Mouse (Mus musculus) heart, postnatal 0 days (tissue): ENCODE measurements at regions not wholly inside any gene's neighbourhood (a gene's known extent, or its start where the extent isn't known, plus 50 kb on each side); places are given as distances from the start of the nearest gene placed in this dataset.

ENCODE experiments used
- ATAC-seq: fragments of 200-750 bp; cut with Nextera tagmentation; 2 replicates; pipeline ENCODE4 v1.8.0; 2017; ENCODE audit warnings: low read depth, moderate number of reproducible peaks, moderate library complexity; ENCODE audit not compliant: insufficient read depth
- DNase-seq: peaks from one replicate; pipeline ENCODE4 v3.0.0-alpha.2; 2016; ENCODE audit warnings: low spot score
- H3K27ac ChIP-seq: fragments of 300-500 bp; sonication (generic); 2 replicates; pipeline ENCODE4 v1.5.1; 2014; ENCODE audit warnings: low read depth, mild to moderate bottlenecking
- H3K27me3 ChIP-seq: fragments of 300-500 bp; sonication (generic); 2 replicates; pipeline ENCODE4 v1.6.1; 2014; ENCODE audit warnings: low read length, mixed read lengths; ENCODE audit not compliant: control insufficient read depth, insufficient read depth
- H3K36me3 ChIP-seq: fragments of 300-500 bp; sonication (generic); replicated peaks from 2 replicates; pipeline ENCODE4 v1.6.1; 2014; ENCODE audit warnings: low read length, mixed read lengths; ENCODE audit not compliant: control insufficient read depth, insufficient read depth
- H3K4me1 ChIP-seq: fragments of 300-500 bp; sonication (generic); 2 replicates; pipeline ENCODE4 v1.6.1; 2014; ENCODE audit warnings: antibody characterized with exemption; ENCODE audit not compliant: control insufficient read depth, insufficient read depth
- H3K4me2 ChIP-seq: fragments of 300-500 bp; sonication (generic); 2 replicates; pipeline ENCODE4 v1.6.1; 2014; ENCODE audit warnings: low read depth, mild to moderate bottlenecking, low read length, moderate library complexity
- H3K4me3 ChIP-seq: fragments of 300-500 bp; sonication (generic); 2 replicates; pipeline ENCODE4 v1.5.1; 2014; ENCODE audit warnings: low read depth, low read length
- H3K9ac ChIP-seq: fragments of 300-500 bp; sonication (generic); replicated peaks from 2 replicates; pipeline ENCODE4 v1.6.1; 2014; ENCODE audit warnings: low read depth, low read length, mixed read lengths
- H3K9me3 ChIP-seq: fragments of 300-500 bp; sonication (generic); replicated peaks from 2 replicates; pipeline ENCODE4 v1.6.1; 2016; ENCODE audit warnings: low read length; ENCODE audit not compliant: control insufficient read depth
- CTCF ChIP-seq: IDR thresholded peaks from 2 replicates; pipeline ENCODE4 v1.5.1; 2016; ENCODE audit warnings: antibody characterized with exemption, control low read depth, low read depth
- EP300 ChIP-seq: IDR thresholded peaks from 2 replicates; pipeline ENCODE4 v1.6.1; 2016; ENCODE audit warnings: antibody characterized with exemption, low read depth
- WGBS: fragments of 180-500 bp; shearing (Covaris S2); extraction: QIAGEN DNeasy Blood & Tissue Kit; methylation state at CpG from one replicate; pipeline ENCODE4 v1.1.7; 2014; 5-methylcytosine and 5-hydroxymethylcytosine counted together

DNA sequence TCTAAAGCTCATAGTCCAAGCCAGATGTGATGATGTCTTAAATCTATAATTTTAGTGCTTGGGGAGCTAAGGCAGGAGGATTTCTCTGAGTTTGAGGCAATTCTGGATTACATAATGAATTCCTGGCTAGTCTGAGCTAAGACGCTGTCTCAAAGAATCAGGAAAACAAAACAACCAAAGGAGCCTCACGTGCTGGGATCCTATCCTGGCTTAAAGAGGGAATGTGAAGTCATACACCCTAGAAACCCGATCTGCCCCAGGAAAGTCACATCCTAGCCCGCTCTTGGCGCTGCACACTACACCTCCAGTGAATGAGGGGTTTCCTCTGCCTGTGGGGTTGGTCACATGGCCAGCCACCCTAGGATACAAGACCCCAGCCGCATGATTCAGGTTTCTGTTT is 211.2 kb downstream of the Glrx3 start:
- DNase-seq, result no peak
- no peak for ATAC-seq

GRCm38 (mm10) chr7:137649650-137650049 is 212.2 kb downstream of the Glrx3 start:
- Histone ChIP-seq H3K4me1 (no peaks in the 10 kb centered on the region), H3K9me3 (no peaks in the 10 kb centered on the region), H3K27ac (no peak overlapping the region), H3K9ac (no peak overlapping the region), H3K27me3 (no peaks in the 10 kb centered on the region), H3K36me3 (no peaks in the 10 kb centered on the region), H3K4me2 (no peak overlapping the region), H3K4me3 (no peak overlapping the region)
- no peak for ATAC-seq
- TF ChIP-seq CTCF (no peak), EP300 (no peak)
- 74% methylated on average over 6 of the region's 6 CpGs for WGBS
- DNase-seq, result no peak

More for the DNA sequence above, 211.2 kb downstream of the Glrx3 start:
- no peaks in the 10 kb centered on the region for H3K36me3 ChIP-seq
- no peaks in the 10 kb centered on the region for H3K27me3 ChIP-seq
- H3K4me3 ChIP-seq, result no peak overlapping the region
- no peak overlapping the region for H3K9ac ChIP-seq
- no peaks in the 10 kb centered on the region for H3K9me3 ChIP-seq
- no peaks in the 10 kb centered on the region for H3K4me1 ChIP-seq
- H3K4me2 ChIP-seq, result no peak overlapping the region
- no peak overlapping the region for H3K27ac ChIP-seq
- TF ChIP-seq CTCF (no peak), EP300 (no peak)
- 56% methylated on average over 6 of the region's 6 CpGs for WGBS

GRCm38 (mm10) chr7:137653837-137654236 is 216.4 kb downstream of the Glrx3 start:
- ATAC-seq (no peak), DNase-seq (no peak)
- H3K27me3 ChIP-seq, result no peaks in the 10 kb centered on the region
- no peak overlapping the region for H3K4me2 ChIP-seq
- H3K27ac ChIP-seq, result no peak overlapping the region
- H3K4me3 ChIP-seq, result no peak overlapping the region
- H3K4me1 ChIP-seq, result no peaks in the 10 kb centered on the region
- no peaks in the 10 kb centered on the region for H3K9me3 ChIP-seq
- TF ChIP-seq CTCF, result no peak
- TF ChIP-seq EP300, result no peak
- WGBS, result 90% methylated on average over 4 of the region's 4 CpGs
- H3K36me3 ChIP-seq, result no peaks in the 10 kb centered on the region
- no peak overlapping the region for H3K9ac ChIP-seq

- no peak for TF ChIP-seq EP300
- TF ChIP-seq CTCF, result no peak
Observed at GRCm38 (mm10) chr7:137667165-137667564, 229.8 kb downstream of the Glrx3 start.

DNA sequence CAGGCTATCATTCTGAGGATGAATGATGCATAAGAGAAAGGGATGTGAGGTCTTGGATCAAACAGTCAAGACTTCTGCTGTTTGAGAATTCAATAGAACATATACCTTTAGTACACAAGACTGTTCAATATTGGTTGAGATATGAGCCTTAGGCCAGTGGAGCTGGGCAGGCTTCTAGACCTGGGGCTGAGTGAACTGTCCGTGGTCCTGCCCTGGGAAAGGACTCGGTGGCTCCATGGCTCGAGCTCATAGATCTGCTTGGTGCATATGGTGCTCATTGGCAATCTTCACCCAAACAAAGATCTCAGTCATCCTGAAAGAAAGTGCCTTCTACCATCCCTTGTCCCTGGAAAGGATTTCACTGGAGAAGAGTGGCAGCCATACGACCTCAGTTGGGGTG is 233.7 kb downstream of the Glrx3 start:
- WGBS, result 44% methylated on average over 4 of the region's 4 CpGs
- H3K4me2 ChIP-seq, result no peak overlapping the region
- no peak overlapping the region for H3K9ac ChIP-seq
- H3K27me3 ChIP-seq, result no peaks in the 10 kb centered on the region
- no peaks in the 10 kb centered on the region for H3K36me3 ChIP-seq
- no peaks in the 10 kb centered on the region for H3K9me3 ChIP-seq
- H3K27ac ChIP-seq, result no peak overlapping the region
- DNase-seq, result no peak
- ATAC-seq, result no peak
- H3K4me1 ChIP-seq, result no peaks in the 10 kb centered on the region
- no peak for TF ChIP-seq CTCF
- TF ChIP-seq EP300, result no peak
- H3K4me3 ChIP-seq, result no peak overlapping the region

More at GRCm38 (mm10) chr7:137667165-137667564, 229.8 kb downstream of the Glrx3 start:
- Histone ChIP-seq H3K27ac (no peak overlapping the region), H3K9ac (no peak overlapping the region), H3K4me2 (no peak overlapping the region), H3K9me3 (no peaks in the 10 kb centered on the region), H3K36me3 (no peaks in the 10 kb centered on the region), H3K27me3 (no peaks in the 10 kb centered on the region), H3K4me3 (no peak overlapping the region), H3K4me1 (no peaks in the 10 kb centered on the region)
- 70% methylated on average over 2 of the region's 2 CpGs for WGBS
- ATAC-seq (no peak), DNase-seq (no peak)

DNA sequence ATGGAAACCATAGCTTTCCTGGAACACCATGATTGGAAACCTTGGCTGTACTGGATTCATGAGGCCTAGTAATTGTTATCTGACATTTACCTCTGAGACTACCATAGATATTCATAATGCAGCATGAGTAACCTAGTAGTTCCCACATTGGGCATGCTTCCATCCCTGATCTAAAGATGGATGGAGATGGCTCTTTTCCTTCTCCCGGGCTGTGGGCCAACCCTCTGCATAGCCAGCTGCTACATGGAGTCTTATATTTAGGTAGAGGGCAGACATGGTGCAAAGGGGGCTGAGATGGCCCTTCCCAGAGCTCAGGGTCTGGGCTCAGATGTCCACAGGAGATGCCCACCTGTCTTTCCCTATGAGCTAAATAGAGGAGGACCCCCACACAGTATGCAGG is 237.2 kb downstream of the Glrx3 start:
- Histone ChIP-seq H3K4me3 (no peak overlapping the region), H3K36me3 (no peaks in the 10 kb centered on the region), H3K9me3 (no peaks in the 10 kb centered on the region), H3K27ac (no peak overlapping the region), H3K27me3 (no peaks in the 10 kb centered on the region), H3K9ac (no peak overlapping the region), H3K4me2 (no peak overlapping the region), H3K4me1 (no peaks in the 10 kb centered on the region)
- TF ChIP-seq CTCF (no peak), EP300 (no peak)
- no peak for DNase-seq
- WGBS, result 55% methylated on average over 1 of the region's 1 CpGs
- no peak for ATAC-seq
